Mouse (Mus musculus) midbrain, embryonic 10.5 days (tissue): Measurements from ENCODE around the gene Usp13. TPM values are rescaled to one million over a fixed set of nuclear protein-coding genes. Genes with fewer than 3 reads are reported as not detected.

Experiments
- DNase-seq: peaks from one replicate; pipeline ENCODE4 v3.0.0-alpha.2; 2017; ENCODE audit warnings: low spot score
- H3K27ac ChIP-seq: fragments of 300-500 bp; sonication (generic); replicated peaks from 2 replicates; pipeline ENCODE4 v1.5.1; 2016; ENCODE audit warnings: mild to moderate bottlenecking
- H3K27me3 ChIP-seq: fragments of 300-500 bp; sonication (generic); 2 replicates; pipeline ENCODE4 v1.6.1; 2016; ENCODE audit warnings: low read depth, mild to moderate bottlenecking; ENCODE audit not compliant: poor library complexity, severe bottlenecking
- H3K36me3 ChIP-seq: fragments of 300-500 bp; sonication (generic); 2 replicates; pipeline ENCODE4 v1.6.1; 2016; ENCODE audit warnings: mild to moderate bottlenecking, moderate library complexity
- H3K4me1 ChIP-seq: fragments of 300-500 bp; sonication (generic); 2 replicates; pipeline ENCODE4 v1.6.1; 2016
- H3K4me3 ChIP-seq: fragments of 300-500 bp; sonication (generic); 2 replicates; pipeline ENCODE4 v1.5.1; 2016; ENCODE audit warnings: mild to moderate bottlenecking, moderate library complexity
- H3K9me3 ChIP-seq: fragments of 300-500 bp; sonication (generic); replicated peaks from 2 replicates; pipeline ENCODE4 v1.6.1; 2016; ENCODE audit warnings: mild to moderate bottlenecking
- WGBS: fragments of 180-500 bp; shearing (Covaris S2); methylation state at CpG from one replicate; pipeline ENCODE4 v1.1.7; 2016; 5-methylcytosine and 5-hydroxymethylcytosine counted together
- polyA plus RNA-seq: library from polyadenylated mRNA; unstranded; fragments of >200 nt; fragmentation: Nextera tagmentation; extraction: Ambion mirVana; gene quantifications from 2 replicates; pipeline ENCODE4 v1.2.1, GENCODE M21; 2016

Gene Usp13
- 8.3 and 8.7 TPM in 2 replicates for polyA plus RNA-seq

DNA sequence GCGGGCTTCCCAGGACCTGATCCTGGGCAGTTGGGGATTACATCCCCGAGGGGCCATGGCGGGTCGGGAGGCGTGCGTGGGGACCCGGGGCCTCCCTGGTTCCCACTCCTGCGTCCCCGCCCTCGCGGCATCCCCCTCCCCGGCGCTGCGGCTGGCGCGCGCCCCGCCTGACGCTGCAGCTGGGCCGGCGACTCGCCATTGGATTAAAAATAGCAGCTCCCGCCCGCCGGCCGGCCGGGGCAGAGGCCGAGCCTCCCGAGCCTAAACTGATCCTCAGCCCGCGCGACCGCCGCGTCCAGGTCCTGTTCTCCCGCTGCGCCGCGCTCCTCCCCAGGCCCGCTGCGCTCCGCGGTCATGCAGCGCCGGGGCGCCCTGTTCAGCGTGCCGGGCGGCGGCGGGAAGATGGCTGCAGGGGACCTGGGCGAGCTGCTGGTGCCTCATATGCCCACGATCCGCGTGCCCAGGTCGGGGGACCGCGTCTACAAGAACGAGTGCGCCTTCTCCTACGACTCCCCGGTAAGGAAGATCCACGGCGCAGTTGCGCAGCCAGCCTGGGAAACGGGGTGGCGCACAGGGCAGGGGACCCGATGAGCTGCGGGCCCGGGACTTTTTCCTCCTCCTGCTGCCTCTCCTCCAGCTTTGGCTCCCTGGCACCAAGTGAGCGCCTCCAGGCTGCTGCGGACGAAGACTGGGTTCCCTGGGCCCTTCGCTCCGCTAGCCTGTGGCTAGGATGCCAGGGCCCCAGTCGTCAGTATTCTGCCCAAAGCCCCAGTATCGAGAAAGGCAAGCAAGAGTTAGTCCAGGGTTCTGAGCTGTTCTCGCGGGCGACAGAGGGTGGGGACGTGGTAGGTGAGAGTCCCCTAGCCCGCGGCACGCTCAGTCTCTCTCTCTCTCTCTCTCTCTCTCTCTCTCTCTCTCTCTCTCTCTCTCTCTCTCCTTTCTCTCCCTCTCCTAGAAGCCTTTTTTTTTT lies at the start of gene Usp13:
Gene Usp13 (plus strand): TSS at position 190 of the 970 bp plus-strand sequence.
- Histone ChIP-seq H3K9me3 (no peaks in the 10 kb centered on the region), H3K27ac (peak within 1 kb of the TSS; percentile 95), H3K4me1 (peaks cover 23% of the 10 kb centered on the region), H3K36me3 (no peaks in the 10 kb centered on the region), H3K4me3 (peak within 1 kb of the TSS; percentile 86), H3K27me3 (no peaks in the 10 kb centered on the region)
- WGBS = under 1% methylated on average over 84 of the region's 84 CpGs
- DNase-seq = peak; percentile 86

DNA sequence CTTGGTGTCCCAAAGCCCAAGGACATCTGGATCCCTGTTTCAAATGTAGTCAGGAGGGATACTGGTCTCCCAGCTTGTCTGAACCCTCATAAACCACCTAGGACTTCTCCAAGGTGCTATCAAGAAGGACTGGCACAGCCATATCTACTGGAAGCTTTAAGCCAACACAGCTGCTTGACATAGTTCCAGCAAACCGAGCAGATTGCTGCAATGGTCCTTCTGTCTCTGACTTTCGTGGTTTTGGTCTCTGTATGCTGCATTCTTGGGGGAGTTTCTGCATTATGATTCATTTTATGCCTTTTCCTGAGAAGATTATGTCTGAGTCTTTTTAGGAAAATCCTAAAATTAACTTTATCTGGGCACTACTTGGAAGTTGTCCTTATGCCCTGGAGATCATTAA lies 46.6 kb upstream of the Usp13 start:
- Histone ChIP-seq H3K27ac (no peak overlapping the region), H3K36me3 (no peaks in the 10 kb centered on the region), H3K4me1 (no peaks in the 10 kb centered on the region), H3K4me3 (no peak overlapping the region), H3K27me3 (no peaks in the 10 kb centered on the region), H3K9me3 (no peaks in the 10 kb centered on the region)
- 82% methylated on average over 2 of the region's 2 CpGs for WGBS
- no peak for DNase-seq

DNA sequence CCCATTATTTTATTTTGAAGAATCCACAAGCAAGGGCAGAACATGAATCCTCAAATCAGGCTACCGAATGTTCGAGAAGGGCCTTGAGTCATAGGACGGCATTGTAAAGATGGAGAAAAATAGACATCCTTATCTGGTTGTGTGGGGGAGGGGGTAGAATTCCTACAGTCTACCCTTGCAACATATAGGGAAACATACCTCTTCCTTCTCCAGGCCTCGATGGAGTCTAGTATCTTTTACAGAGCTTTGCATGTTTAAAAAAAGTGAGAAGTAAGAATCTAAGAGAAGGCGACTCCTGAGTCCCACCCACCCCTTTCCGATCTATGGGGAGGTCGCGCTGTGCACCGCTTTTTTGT lies 367 bp upstream of the Usp13 start:
- WGBS = 11% methylated on average over 9 of the region's 9 CpGs

DNA sequence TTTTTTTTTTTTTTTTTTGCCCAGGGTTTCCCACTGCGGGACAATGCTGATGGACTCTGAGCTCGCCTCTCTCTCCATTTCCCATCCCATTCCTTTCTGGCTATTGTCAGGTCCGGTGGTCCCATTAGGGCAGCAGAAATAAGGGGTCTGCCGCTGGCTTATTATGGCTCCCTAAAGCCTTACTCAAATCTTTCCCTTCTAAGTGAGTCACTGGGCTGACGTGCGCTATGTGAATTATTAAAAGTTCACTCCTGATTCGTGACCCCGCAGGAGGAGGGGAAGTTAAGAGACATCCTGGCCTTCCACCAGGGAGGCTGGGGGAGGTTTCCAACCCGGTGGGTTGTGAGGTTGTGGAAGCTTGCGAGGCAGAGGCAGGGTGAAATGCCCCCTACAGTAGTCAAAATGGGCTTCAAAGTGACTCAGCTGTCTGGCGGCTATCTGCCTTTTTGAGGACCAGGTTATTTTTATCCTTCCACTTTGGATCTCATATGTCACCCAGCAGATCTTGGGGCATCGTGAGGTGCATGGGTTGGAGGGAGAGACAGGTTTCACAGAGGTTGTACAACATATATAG lies 1.1 kb downstream of the Usp13 start:
- H3K36me3 ChIP-seq = no peaks in the 10 kb centered on the region
- 9% methylated on average over 12 of the region's 12 CpGs for WGBS
- DNase-seq = peak; percentile 32
- no peaks in the 10 kb centered on the region for H3K27me3 ChIP-seq
- H3K27ac ChIP-seq = peak overlapping the region; percentile 95; the same call in 1 of the 2 replicates
- H3K4me1 ChIP-seq = peaks cover 29% of the 10 kb centered on the region
- H3K9me3 ChIP-seq = no peaks in the 10 kb centered on the region
- peak overlapping the region; percentile 86 for H3K4me3 ChIP-seq

More for the DNA sequence above, 367 bp upstream of the Usp13 start:
- Histone ChIP-seq H3K27ac (peak overlapping the region; percentile 95), H3K27me3 (no peaks in the 10 kb centered on the region), H3K4me1 (peaks cover 18% of the 10 kb centered on the region), H3K36me3 (no peaks in the 10 kb centered on the region), H3K4me3 (peak overlapping the region; percentile 86), H3K9me3 (no peaks in the 10 kb centered on the region)
- DNase-seq = no peak

DNA sequence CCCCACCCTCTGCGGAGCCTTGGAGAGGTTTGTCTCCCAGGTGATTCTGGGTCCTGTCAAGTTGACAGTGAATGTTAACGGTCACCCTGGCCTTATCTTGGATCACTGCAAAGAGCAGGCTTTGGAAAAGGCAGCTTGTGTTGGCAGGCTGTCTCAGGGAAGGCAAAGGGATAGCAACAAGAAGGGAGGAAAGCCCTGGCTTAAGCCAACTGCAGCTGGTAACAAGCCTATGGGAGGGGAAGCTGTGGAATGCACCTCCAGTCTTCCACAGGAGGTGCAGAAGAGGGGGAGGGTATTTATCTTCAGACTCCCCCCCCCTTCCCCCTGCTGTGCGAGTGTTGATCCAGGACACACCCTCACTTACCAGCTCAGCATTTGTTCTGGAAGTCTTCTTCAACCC lies 5.3 kb downstream of the Usp13 start:
- peaks cover 25% of the 10 kb centered on the region for H3K4me1 ChIP-seq
- DNase-seq = no peak
- no peak overlapping the region for H3K27ac ChIP-seq
- H3K9me3 ChIP-seq = no peaks in the 10 kb centered on the region
- no peaks in the 10 kb centered on the region for H3K27me3 ChIP-seq
- no peak overlapping the region for H3K4me3 ChIP-seq
- 0 out of 2 replicates have a peak, but pooled peaks cover 3% of the 10 kb centered on the region for H3K36me3 ChIP-seq
- 62% methylated on average over 3 of the region's 3 CpGs for WGBS

DNA sequence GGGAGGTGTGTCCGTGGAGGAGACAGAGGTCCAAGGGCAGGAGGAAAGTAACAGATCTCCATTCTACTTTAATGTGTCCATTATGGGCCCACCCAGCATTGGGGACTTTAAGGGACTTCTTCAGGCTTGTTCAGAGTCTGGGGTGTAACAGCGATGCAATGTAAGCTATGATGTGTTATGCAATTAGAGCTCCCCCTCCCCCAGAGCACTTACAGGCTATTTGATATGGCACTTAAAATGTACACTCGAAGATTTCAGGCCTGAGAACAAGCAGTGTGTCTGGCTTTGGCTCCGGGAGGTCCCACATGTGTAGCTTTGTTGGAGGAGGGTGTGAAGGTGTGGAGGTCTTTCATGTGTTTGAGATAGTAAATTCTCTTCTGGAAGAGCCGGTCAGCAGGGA lies 7.6 kb downstream of the Usp13 start:
- H3K4me1 ChIP-seq = peaks cover 13% of the 10 kb centered on the region
- 90% methylated on average over 5 of the region's 5 CpGs for whole genome bisulfite sequencing
- no peak overlapping the region for H3K4me3 ChIP-seq

DNA sequence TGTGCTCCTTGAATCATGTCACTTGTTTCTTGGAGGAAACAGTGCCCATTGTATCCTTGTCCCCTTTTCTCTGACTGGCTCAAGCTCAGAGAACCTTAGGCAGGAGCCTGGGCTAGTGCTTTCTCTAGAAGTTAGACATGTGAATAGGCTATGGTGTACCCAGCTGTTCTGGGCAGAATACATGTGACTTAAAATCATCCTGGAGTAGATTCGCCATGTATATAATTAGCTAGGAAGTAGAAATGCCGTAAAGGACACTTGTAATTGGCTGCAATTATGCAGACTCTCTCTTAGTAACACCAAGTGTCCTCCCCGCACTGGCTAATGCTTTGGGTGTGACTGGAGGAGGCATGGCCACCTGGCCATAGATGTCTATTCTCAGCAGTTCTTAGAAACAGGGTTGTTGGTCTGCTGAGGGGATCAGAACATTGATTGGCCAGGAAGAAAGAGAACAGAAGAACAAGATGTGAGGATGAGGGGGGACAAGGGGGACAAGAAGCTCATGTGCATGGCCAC lies 8.7 kb downstream of the Usp13 start:
- Histone ChIP-seq H3K4me3 (no peak overlapping the region), H3K27ac (no peak overlapping the region), H3K4me1 (peaks cover 13% of the 10 kb centered on the region), H3K9me3 (no peaks in the 10 kb centered on the region), H3K27me3 (no peaks in the 10 kb centered on the region), H3K36me3 (0 out of 2 replicates have a peak, but pooled peaks cover 3% of the 10 kb centered on the region)
- no peak for DNase-seq
- WGBS = 92% methylated on average over 3 of the region's 3 CpGs

More for the DNA sequence above, 7.6 kb downstream of the Usp13 start:
- Histone ChIP-seq H3K27me3 (no peaks in the 10 kb centered on the region), H3K9me3 (no peaks in the 10 kb centered on the region), H3K36me3 (0 out of 2 replicates have a peak, but pooled peaks cover 3% of the 10 kb centered on the region), H3K27ac (no peak overlapping the region)
- DNase-seq = no peak

DNA sequence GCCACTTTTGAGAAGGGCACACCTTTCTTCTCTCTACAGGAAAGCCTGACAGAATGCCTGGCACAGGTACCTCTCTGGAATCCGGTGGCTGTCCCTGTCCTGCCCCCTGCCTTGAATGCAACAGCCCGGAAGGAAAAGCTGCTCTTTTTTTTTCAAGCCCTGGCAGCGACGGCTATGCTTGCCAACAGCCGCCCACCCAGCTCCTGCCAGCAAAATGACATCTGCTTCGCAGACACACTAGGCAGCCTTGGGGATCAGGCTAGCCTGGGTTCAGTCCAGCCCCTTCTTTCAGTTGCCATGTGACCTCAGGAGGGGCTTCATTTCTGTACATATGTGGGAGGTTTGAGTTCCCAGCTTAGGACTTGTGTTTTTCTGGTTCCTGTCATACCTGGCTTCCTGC lies 9.4 kb downstream of the Usp13 start:
- H3K9me3 ChIP-seq = no peaks in the 10 kb centered on the region
- H3K36me3 ChIP-seq = 0 out of 2 replicates have a peak, but pooled peaks cover 3% of the 10 kb centered on the region
- no peak overlapping the region for H3K27ac ChIP-seq
- WGBS = 90% methylated on average over 6 of the region's 6 CpGs
- DNase-seq = no peak
- peaks cover 13% of the 10 kb centered on the region for H3K4me1 ChIP-seq
- H3K27me3 ChIP-seq = no peaks in the 10 kb centered on the region
- H3K4me3 ChIP-seq = no peak overlapping the region

DNA sequence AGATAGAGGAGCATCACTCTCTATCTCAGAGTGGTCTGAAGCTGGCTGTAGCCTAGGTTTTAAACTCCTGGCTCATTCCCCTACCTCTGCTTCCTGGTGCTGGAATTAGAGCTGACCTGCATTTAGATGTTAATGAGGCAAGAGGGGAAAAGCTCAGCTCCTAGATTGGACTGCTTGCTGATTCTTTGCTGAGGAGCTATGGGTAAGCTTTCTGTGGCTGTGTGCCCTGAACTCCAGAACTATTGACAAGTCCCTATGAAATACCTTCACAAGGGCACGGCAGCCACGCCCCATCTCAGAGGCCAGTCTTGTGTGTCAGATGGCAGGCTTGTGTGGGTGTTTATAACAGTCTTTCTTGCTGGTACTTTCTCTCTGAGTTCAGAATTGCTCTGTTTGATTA lies 16.5 kb downstream of the Usp13 start:
- H3K4me3 ChIP-seq = no peak overlapping the region
- peaks cover 14% of the 10 kb centered on the region for H3K36me3 ChIP-seq
- no peak for DNase-seq
- 54% methylated on average over 2 of the region's 2 CpGs for WGBS
- no peaks in the 10 kb centered on the region for H3K9me3 ChIP-seq
- no peak overlapping the region for H3K27ac ChIP-seq
- H3K27me3 ChIP-seq = no peaks in the 10 kb centered on the region
- H3K4me1 ChIP-seq = peaks cover 9% of the 10 kb centered on the region

DNA sequence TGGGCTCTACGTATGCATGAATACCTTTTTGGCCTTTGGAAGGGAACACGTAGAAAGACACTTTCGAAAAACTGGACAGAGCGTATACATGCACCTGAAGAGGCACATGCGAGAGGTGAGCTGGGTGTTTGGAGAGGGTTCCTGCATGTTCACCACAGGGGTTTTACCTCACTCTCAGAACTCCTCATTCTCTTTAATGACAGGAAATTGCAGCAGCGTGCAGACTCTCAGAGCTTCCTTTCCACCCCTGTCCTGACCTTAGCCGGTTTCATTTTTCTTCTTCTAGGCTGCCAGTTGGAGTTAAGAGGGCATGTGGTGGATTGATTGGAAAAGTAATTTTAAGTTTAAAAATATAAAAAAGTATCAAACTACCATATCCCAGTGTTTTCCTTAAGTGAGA lies 20.5 kb downstream of the Usp13 start:
- no peaks in the 10 kb centered on the region for H3K9me3 ChIP-seq
- H3K27ac ChIP-seq = no peak overlapping the region
- no peaks in the 10 kb centered on the region for H3K27me3 ChIP-seq
- peaks cover 9% of the 10 kb centered on the region for H3K4me1 ChIP-seq
- peaks cover 28% of the 10 kb centered on the region for H3K36me3 ChIP-seq
- WGBS = 94% methylated on average over 7 of the region's 7 CpGs
- no peak for DNase-seq
- H3K4me3 ChIP-seq = no peak overlapping the region

DNA sequence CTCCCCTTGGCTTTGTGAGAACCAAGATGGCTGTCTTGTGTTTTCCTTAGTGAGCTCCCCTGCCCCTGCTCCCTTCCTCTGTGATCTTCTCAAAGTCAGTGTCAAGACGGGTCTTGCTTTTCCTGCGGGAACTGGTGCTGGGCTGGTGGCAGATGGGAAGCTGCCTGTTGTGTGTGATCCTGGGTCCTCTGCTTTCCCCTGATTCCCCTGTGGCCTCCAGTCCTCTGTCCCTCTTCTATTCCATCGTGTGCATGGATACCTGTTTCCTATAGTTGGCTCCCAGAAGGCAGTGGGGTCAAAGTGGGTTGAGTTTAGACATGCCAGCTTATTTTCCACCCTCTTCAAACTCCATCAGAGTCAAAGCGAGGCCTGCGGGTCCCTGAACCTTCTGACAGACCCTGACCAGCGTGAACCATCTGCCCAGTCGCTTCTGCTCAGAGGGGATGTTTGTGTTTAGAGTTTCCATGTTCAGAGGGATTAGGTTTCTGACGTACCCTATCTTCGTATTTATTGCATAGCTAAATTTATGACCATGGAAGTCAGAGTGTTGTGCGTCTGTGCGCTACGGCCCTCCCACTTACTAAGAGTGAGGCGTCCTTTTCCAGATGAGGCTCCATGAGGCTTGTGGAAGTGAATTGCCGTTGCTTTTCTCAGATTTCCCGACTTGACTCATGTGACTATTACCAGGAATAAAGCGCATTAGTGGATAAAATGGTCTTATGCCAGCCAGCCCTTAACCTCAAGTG lies 39.2 kb downstream of the Usp13 start:
- Histone ChIP-seq H3K36me3 (0 out of 2 replicates have a peak, but pooled peaks cover 5% of the 10 kb centered on the region), H3K9me3 (no peaks in the 10 kb centered on the region), H3K27ac (no peak overlapping the region), H3K27me3 (no peaks in the 10 kb centered on the region), H3K4me3 (no peak overlapping the region), H3K4me1 (no peaks in the 10 kb centered on the region)
- 93% methylated on average over 16 of the region's 16 CpGs for WGBS
- DNase-seq = no peak

DNA sequence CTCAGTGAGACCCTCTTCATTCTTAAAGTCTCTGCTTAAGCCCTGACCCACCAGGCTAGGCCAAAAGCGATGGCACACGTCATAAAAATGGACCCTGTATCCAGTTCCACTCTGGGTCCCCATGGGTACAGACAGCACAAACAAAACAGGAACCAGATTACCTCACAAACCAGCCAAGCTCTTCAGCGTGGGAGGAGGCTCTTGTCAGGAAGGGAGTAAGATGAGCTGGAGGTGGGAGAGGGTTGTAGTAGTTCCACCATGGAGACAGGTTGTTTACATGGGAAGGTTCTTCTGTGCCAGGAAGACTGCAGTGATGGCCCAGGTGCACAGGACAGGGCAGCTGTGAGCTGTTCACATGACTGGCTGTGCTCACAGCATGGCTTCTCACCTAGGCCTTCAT lies 53.7 kb downstream of the Usp13 start:
- DNase-seq = no peak
- 91% methylated on average over 3 of the region's 3 CpGs for WGBS

More for the DNA sequence above, 53.7 kb downstream of the Usp13 start:
- no peaks in the 10 kb centered on the region for H3K27me3 ChIP-seq
- H3K27ac ChIP-seq = no peak overlapping the region
- no peaks in the 10 kb centered on the region for H3K9me3 ChIP-seq
- H3K36me3 ChIP-seq = peaks cover 32% of the 10 kb centered on the region
- H3K4me1 ChIP-seq = no peaks in the 10 kb centered on the region
- H3K4me3 ChIP-seq = no peak overlapping the region
